Mouse (Mus musculus) ES-E14 (cell line): ENCODE measurements around the gene Coq8a. TPM values are rescaled to one million over a fixed set of nuclear protein-coding genes. Genes with fewer than 3 reads are reported as not detected.

ENCODE experiments used
- DNase-seq: peaks from one replicate; pipeline ENCODE4 v3.0.0-alpha.2; 2013; ENCODE audit warnings: low read depth, low spot score
- H3K27ac ChIP-seq: 2 replicates; pipeline ENCODE4 v1.5.1; 2012; ENCODE audit warnings: low read depth, mild to moderate bottlenecking, low read length, moderate library complexity, mixed read lengths; ENCODE audit not compliant: poor library complexity, insufficient read depth, severe bottlenecking
- H3K36me3 ChIP-seq: 2 replicates; pipeline ENCODE4 v1.6.1; 2012; ENCODE audit warnings: mild to moderate bottlenecking, low read length, moderate library complexity, mixed read lengths; ENCODE audit not compliant: control insufficient read depth, poor library complexity, insufficient read depth, severe bottlenecking
- H3K4me1 ChIP-seq, 2 experiments: fragments of 150-350 bp in 1 of 2; sonication (generic) in 1 of 2; 2 replicates each; pipeline ENCODE4 v1.6.1; 2012; ENCODE audit warnings: low read length in 2 of 2, mild to moderate bottlenecking in 1 of 2, mixed read lengths in 1 of 2; ENCODE audit not compliant: control insufficient read depth in 2 of 2, insufficient read depth in 2 of 2, poor library complexity in 1 of 2
- H3K4me3 ChIP-seq, 2 experiments: fragments of 150-350 bp in 1 of 2; sonication (generic) in 1 of 2; 2 replicates each; pipeline ENCODE4 v1.5.1; 2012; ENCODE audit warnings: low read length in 2 of 2, low read depth in 1 of 2, mild to moderate bottlenecking in 1 of 2, mixed read lengths in 1 of 2; ENCODE audit not compliant: insufficient read depth in 1 of 2, poor library complexity in 1 of 2, severe bottlenecking in 1 of 2
- H3K9ac ChIP-seq: 2 replicates; pipeline ENCODE4 v1.6.1; 2012; ENCODE audit warnings: low read depth, mild to moderate bottlenecking, low read length, mixed read lengths; ENCODE audit not compliant: poor library complexity, insufficient read depth, severe bottlenecking
- H3K9me3 ChIP-seq: fragments of 150-350 bp; sonication (generic); 2 replicates; pipeline ENCODE4 v1.6.1; 2012; ENCODE audit warnings: low read depth, mild to moderate bottlenecking, low read length; ENCODE audit not compliant: control insufficient read depth, insufficient read depth
- CHD2 ChIP-seq: IDR thresholded peaks from 2 replicates; pipeline ENCODE4 v1.6.1; 2014; ENCODE audit warnings: mild to moderate bottlenecking, low read depth, low read length, inconsistent platforms
- HCFC1 ChIP-seq: IDR thresholded peaks from 2 replicates; pipeline ENCODE4 v1.6.1; 2012; ENCODE audit warnings: low read length, inconsistent platforms, borderline replicate concordance; ENCODE audit not compliant: insufficient read depth
- MAFK ChIP-seq: IDR thresholded peaks from 2 replicates; pipeline ENCODE4 v1.6.1; 2014; ENCODE audit warnings: mild to moderate bottlenecking, low read depth, low read length, inconsistent platforms; ENCODE audit not compliant: insufficient read depth
- ZC3H11A ChIP-seq: IDR thresholded peaks from 2 replicates; pipeline ENCODE4 v1.6.1; 2012; ENCODE audit warnings: low read depth, mild to moderate bottlenecking, inconsistent platforms, low read length, borderline replicate concordance
- ZNF384 ChIP-seq: IDR thresholded peaks from 2 replicates; pipeline ENCODE4 v1.6.1; 2012; ENCODE audit warnings: low read depth, low read length, inconsistent platforms
- in situ Hi-C, 2 experiments: fragments of 600-800 bp; cut with MboI; formaldehyde crosslinking; loops; one replicate each; pipeline ENCODE4 v1.15.1; 2025; ENCODE audit warnings: low sequenced_read_pairs in 2 of 2, inconsistent platforms in 1 of 2; ENCODE audit not compliant: unreplicated experiment in 2 of 2
- total RNA-seq: library from RNA; depleted of rRNA; stranded (reverse); fragments of 300-350 nt; gene quantifications from 2 replicates; pipeline ENCODE4 v1.2.3, GENCODE M21; 2012

The Coq8a gene
- total RNA-seq, 1 experiment: 8.3 TPM

DNA sequence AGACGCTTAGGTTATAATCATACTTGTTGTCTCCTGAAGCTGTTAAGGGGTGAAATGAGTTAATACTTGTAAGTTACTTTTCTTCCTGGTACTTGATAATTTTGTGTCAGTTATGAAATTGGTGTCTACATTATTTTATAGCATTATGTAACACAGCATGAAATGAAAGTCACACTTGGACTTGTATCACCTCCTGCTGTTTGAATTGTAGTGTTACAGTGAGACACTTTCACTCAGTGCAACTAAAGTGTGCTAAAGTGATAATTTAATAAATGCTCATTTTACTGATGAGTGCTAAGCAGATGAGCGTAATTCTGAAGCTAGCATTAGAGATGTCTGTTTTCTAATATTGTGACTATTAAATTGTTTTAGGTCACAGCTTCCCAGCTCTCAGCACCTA lies 58.4 kb downstream of the Coq8a start:
- no peak overlapping the region for H3K9ac ChIP-seq
- in situ Hi-C loops: no loop called here
- H3K36me3 ChIP-seq: peaks cover 10% of the 10 kb centered on the region
- no peaks in the 10 kb centered on the region; a peak in 1 of 4 replicates for H3K4me1 ChIP-seq
- no peak overlapping the region for H3K4me3 ChIP-seq
- no peak for TF ChIP-seq MAFK
- no peak for TF ChIP-seq HCFC1
- TF ChIP-seq CHD2: no peak
- no peak for TF ChIP-seq ZC3H11A
- no peak for TF ChIP-seq ZNF384
- no peak for DNase-seq
- no peaks in the 10 kb centered on the region for H3K9me3 ChIP-seq
- H3K27ac ChIP-seq: no peak overlapping the region

DNA sequence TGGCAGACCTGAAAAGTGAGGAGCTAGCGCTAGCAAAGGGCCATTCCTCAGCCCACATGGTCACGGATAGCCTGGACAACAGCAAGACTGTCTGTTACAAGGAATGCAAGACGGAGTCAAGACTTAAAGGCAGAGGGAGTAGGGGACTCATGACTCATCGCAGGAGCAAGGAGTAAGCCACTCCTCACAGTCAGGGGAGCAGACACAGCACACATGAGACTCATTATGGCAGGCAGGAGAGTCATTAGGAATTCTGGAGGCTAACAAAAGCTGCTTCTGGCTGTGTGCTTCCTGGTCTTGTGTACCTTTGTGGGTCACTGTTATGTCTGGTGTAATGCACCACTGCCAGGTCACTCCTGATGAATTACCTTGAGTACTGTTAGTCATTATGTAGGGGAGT lies 60.2 kb downstream of the Coq8a start:
- TF ChIP-seq CHD2 (no peak), HCFC1 (no peak), ZC3H11A (no peak), MAFK (no peak), ZNF384 (no peak)
- Histone ChIP-seq H3K27ac (no peak overlapping the region), H3K9ac (no peak overlapping the region), H3K4me3 (no peak overlapping the region), H3K36me3 (peaks cover 8% of the 10 kb centered on the region), H3K4me1 (no peaks in the 10 kb centered on the region; a peak in 1 of 4 replicates), H3K9me3 (no peaks in the 10 kb centered on the region)
- in situ Hi-C loops: loop anchor here in 1 of 2 experiments (10.0 kb wide), 1 partner anchor 284 kb away; no protein-coding TSS in a partner anchor
- DNase-seq: no peak

DNA sequence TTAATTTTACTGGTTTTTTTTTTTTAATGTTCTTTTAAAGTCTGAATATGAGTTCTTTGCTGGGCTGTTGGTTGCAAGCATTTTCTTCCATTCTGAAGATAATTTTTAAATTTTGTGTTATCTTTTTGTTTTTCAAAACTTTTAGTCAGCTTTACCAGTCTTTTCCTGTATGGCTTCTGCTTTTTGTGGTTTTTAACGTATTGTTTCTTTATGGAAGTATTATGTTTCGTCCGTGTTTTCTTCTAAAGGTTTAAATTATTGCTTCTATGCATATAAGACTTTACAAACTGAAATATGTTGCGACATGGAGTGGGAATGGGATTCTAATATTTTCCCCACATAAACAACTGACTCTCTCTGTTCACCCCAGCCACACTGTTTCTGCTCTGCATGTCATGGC lies 67.2 kb downstream of the Coq8a start:
- H3K9me3 ChIP-seq: no peaks in the 10 kb centered on the region
- TF ChIP-seq CHD2: no peak
- TF ChIP-seq ZNF384: no peak
- no peak for TF ChIP-seq ZC3H11A
- TF ChIP-seq HCFC1: no peak
- no peak for TF ChIP-seq MAFK
- no peak overlapping the region for H3K27ac ChIP-seq
- in situ Hi-C loops: loop anchor here in 1 of 2 experiments (10.0 kb wide), 1 partner anchor 277 kb away; no protein-coding TSS in a partner anchor
- 0 out of 2 replicates have a peak, but pooled peaks cover 2% of the 10 kb centered on the region for H3K36me3 ChIP-seq
- no peak overlapping the region for H3K9ac ChIP-seq
- H3K4me3 ChIP-seq: no peak overlapping the region
- no peaks in the 10 kb centered on the region for H3K4me1 ChIP-seq
- DNase-seq: no peak

DNA sequence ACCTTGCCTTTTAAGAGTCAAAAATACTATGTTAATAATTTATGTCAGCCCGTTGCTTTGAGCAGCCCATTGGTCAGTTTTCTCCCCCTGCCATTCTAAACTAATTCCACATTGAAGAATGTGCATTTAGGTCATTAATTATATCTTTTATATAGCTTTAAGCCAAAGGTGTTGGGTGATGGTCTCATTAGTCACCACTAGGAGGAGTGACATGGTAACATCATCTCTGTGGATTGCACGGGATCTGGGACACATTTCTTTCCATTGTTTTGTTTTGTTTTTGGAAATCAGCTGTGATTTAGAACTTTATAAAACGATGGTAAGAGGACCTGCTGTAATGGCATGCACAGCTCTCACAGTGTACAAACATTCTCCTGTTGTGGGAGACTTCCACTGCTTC lies 68.0 kb downstream of the Coq8a start:
- H3K36me3 ChIP-seq: 0 out of 2 replicates have a peak, but pooled peaks cover 2% of the 10 kb centered on the region
- DNase-seq: no peak
- in situ Hi-C loops: loop anchor here in 1 of 2 experiments (10.0 kb wide), 1 partner anchor 277 kb away; no protein-coding TSS in a partner anchor

More for the DNA sequence above, 68.0 kb downstream of the Coq8a start:
- no peak overlapping the region for H3K27ac ChIP-seq
- no peak overlapping the region for H3K9ac ChIP-seq
- no peak overlapping the region for H3K4me3 ChIP-seq
- H3K9me3 ChIP-seq: no peaks in the 10 kb centered on the region
- H3K4me1 ChIP-seq: no peaks in the 10 kb centered on the region
- TF ChIP-seq CHD2 (no peak), MAFK (no peak), HCFC1 (no peak), ZNF384 (no peak), ZC3H11A (peak; percentile 12; the same call in 1 of the 2 replicates)
